Mouse (Mus musculus): ENCODE data around the gene Chp1. TPM values are rescaled to one million over a fixed set of nuclear protein-coding genes. Genes with fewer than 3 reads are reported as not detected.

The Chp1 gene
- polyA plus RNA-seq, 1 experiment = 142 TPM

GRCm38 (mm10) chr2:119546848-119547521, 512 bp upstream of the Chp1 start:
- Histone ChIP-seq H3K4me3 (replicated peaks; ENCODE audit: insufficient read depth, low read depth, low read length) (peak overlapping the region; percentile 71), H3K4me1 (ENCODE audit: control insufficient read depth, insufficient read depth, low read length) (peaks cover 5% of the 10 kb centered on the region; the same call in 1 of the 2 replicates), H3K27me3 (ENCODE audit: control insufficient read depth, insufficient read depth, low read length) (no peaks in the 10 kb centered on the region), H3K27ac (ENCODE audit: insufficient read depth, low read length) (peak overlapping the region; percentile 39)
- WGBS = under 1% methylated on average over 30 of the region's 30 CpGs
- TF ChIP-seq POLR2A (IDR thresholded peaks at IDR 0.05; ENCODE audit: borderline replicate concordance, insufficient read depth, low read length) (no peak), CTCF (IDR thresholded peaks at IDR 0.05; ENCODE audit: borderline replicate concordance, insufficient read depth, low read depth, low read length) (peak; percentile 54; the same call in 1 of the 2 replicates)
- DNase-seq = peak; percentile 72 to 73

DNA sequence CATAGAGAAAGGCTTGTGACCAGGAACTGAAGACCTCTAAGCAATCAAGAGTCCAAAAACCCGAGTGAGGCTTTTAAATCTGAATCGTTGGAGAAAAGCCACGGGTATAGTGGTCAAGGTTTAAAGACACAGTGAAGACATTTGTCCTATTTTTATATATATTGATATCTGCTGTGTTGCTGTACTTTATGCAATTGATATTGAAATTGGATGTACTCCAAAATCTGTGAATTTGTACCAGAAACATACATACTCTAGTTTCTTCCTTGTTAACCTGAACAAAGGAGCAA, 819 bp downstream of the Chp1 start:
- Histone ChIP-seq H3K27me3 (ENCODE audit: control insufficient read depth, insufficient read depth, low read length) (no peaks in the 10 kb centered on the region), H3K4me3 (replicated peaks; ENCODE audit: insufficient read depth, low read depth, low read length) (peak overlapping the region; percentile 78), H3K4me1 (ENCODE audit: control insufficient read depth, insufficient read depth, low read length) (peaks cover 5% of the 10 kb centered on the region; the same call in 1 of the 2 replicates), H3K27ac (ENCODE audit: insufficient read depth, low read length) (no peak overlapping the region)
- TF ChIP-seq POLR2A (IDR thresholded peaks at IDR 0.05; ENCODE audit: borderline replicate concordance, insufficient read depth, low read length) = no peak
- TF ChIP-seq CTCF (IDR thresholded peaks at IDR 0.05; ENCODE audit: borderline replicate concordance, insufficient read depth, low read depth, low read length) = no peak
- peak in 1 of 2 experiments; percentile 8 for DNase-seq
- WGBS = 3% methylated on average over 3 of the region's 3 CpGs

DNA sequence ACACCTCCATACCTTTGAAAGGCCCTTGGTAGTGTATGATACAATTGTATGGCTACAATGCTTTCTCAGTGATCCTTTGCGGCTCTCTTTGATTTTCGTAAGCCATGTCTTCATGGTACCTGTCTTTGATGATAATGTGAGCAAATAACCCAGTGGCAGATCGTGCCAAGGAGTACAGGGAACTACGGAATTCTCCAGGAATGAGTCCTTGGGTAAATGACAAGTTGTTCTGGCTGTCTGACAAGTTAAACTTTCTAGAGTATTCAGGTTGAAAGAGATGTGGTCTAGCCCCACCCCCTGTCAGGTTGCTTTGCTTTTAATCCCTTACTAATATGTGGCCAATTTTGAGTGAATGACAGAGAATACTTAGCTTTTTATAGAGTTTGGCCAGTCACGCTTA, 1.2 kb downstream of the Chp1 start:
- 39% methylated on average over 5 of the region's 5 CpGs for WGBS
- H3K4me1 ChIP-seq (ENCODE audit: control insufficient read depth, insufficient read depth, low read length) = peaks cover 5% of the 10 kb centered on the region; the same call in 1 of the 2 replicates
- peak overlapping the region; percentile 78 for H3K4me3 ChIP-seq (replicated peaks; ENCODE audit: insufficient read depth, low read depth, low read length)
- H3K27ac ChIP-seq (ENCODE audit: insufficient read depth, low read length) = no peak overlapping the region
- no peaks in the 10 kb centered on the region for H3K27me3 ChIP-seq (ENCODE audit: control insufficient read depth, insufficient read depth, low read length)
- DNase-seq = peak in 1 of 2 experiments; percentile 11
- TF ChIP-seq POLR2A (IDR thresholded peaks at IDR 0.05; ENCODE audit: borderline replicate concordance, insufficient read depth, low read length) (no peak), CTCF (IDR thresholded peaks at IDR 0.05; ENCODE audit: borderline replicate concordance, insufficient read depth, low read depth, low read length) (no peak)

GRCm38 (mm10) chr2:119549678-119550077, 2.2 kb downstream of the Chp1 start:
- 50% methylated on average over 2 of the region's 2 CpGs for WGBS
- DNase-seq = no peak
- Histone ChIP-seq H3K4me3 (replicated peaks; ENCODE audit: insufficient read depth, low read depth, low read length) (no peak overlapping the region), H3K27ac (ENCODE audit: insufficient read depth, low read length) (no peak overlapping the region), H3K27me3 (ENCODE audit: control insufficient read depth, insufficient read depth, low read length) (no peaks in the 10 kb centered on the region), H3K4me1 (ENCODE audit: control insufficient read depth, insufficient read depth, low read length) (peaks cover 5% of the 10 kb centered on the region; the same call in 1 of the 2 replicates)
- TF ChIP-seq CTCF (IDR thresholded peaks at IDR 0.05; ENCODE audit: borderline replicate concordance, insufficient read depth, low read depth, low read length) (no peak), POLR2A (IDR thresholded peaks at IDR 0.05; ENCODE audit: borderline replicate concordance, insufficient read depth, low read length) (no peak)

- no peak for DNase-seq
- 88% methylated on average over 3 of the region's 3 CpGs for WGBS
- Histone ChIP-seq H3K4me3 (replicated peaks; ENCODE audit: insufficient read depth, low read depth, low read length) (no peak overlapping the region), H3K27me3 (ENCODE audit: control insufficient read depth, insufficient read depth, low read length) (no peaks in the 10 kb centered on the region), H3K27ac (ENCODE audit: insufficient read depth, low read length) (no peak overlapping the region), H3K4me1 (ENCODE audit: control insufficient read depth, insufficient read depth, low read length) (peaks cover 7% of the 10 kb centered on the region)
- TF ChIP-seq CTCF (IDR thresholded peaks at IDR 0.05; ENCODE audit: borderline replicate concordance, insufficient read depth, low read depth, low read length) (no peak), POLR2A (IDR thresholded peaks at IDR 0.05; ENCODE audit: borderline replicate concordance, insufficient read depth, low read length) (no peak)
Measured at GRCm38 (mm10) chr2:119558039-119558438, 10.5 kb downstream of the Chp1 start.

DNA sequence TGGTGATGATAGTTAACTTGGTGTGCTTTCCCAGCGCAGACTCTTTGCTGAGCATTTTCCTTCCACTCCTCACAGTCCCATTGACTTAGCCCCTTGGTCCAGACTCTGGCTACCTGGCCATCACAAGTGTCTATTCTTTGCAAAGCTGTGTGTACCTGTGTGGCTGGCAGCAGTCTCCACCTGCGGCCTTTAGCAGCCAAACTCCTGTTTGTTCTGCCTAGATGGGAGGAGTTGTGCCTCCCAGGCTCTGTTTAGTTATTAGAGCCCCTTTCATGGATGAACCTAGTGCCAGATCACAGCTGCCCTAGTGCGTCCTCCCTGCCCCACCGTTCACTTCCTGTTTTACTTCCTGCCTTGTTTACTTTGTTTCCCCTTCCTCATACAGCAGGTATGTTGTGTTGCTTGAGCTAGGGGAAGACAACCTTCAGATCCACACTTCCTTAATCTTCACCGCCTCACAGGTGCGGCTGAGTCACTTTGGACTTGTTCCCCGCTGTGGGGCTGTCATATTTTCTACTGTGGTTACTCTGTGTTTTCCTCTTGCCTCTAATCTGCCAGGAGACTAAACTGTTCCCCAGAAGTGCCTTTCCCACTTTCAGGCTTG, 11.3 kb downstream of the Chp1 start:
- TF ChIP-seq CTCF (IDR thresholded peaks at IDR 0.05; ENCODE audit: borderline replicate concordance, insufficient read depth, low read depth, low read length) (no peak), POLR2A (IDR thresholded peaks at IDR 0.05; ENCODE audit: borderline replicate concordance, insufficient read depth, low read length) (no peak)
- peak in 1 of 2 experiments; percentile 35 for DNase-seq
- H3K4me3 ChIP-seq (replicated peaks; ENCODE audit: insufficient read depth, low read depth, low read length) = no peak overlapping the region
- 60% methylated on average over 7 of the region's 7 CpGs for WGBS
- peaks cover 7% of the 10 kb centered on the region for H3K4me1 ChIP-seq (ENCODE audit: control insufficient read depth, insufficient read depth, low read length)
- no peaks in the 10 kb centered on the region for H3K27me3 ChIP-seq (ENCODE audit: control insufficient read depth, insufficient read depth, low read length)
- H3K27ac ChIP-seq (ENCODE audit: insufficient read depth, low read length) = no peak overlapping the region

- WGBS = 90% methylated on average over 3 of the region's 3 CpGs
- Histone ChIP-seq H3K4me1 (ENCODE audit: control insufficient read depth, insufficient read depth, low read length) (peaks cover 7% of the 10 kb centered on the region), H3K27me3 (ENCODE audit: control insufficient read depth, insufficient read depth, low read length) (no peaks in the 10 kb centered on the region), H3K4me3 (replicated peaks; ENCODE audit: insufficient read depth, low read depth, low read length) (no peak overlapping the region), H3K27ac (ENCODE audit: insufficient read depth, low read length) (no peak overlapping the region)
- TF ChIP-seq CTCF (IDR thresholded peaks at IDR 0.05; ENCODE audit: borderline replicate concordance, insufficient read depth, low read depth, low read length) (no peak), POLR2A (IDR thresholded peaks at IDR 0.05; ENCODE audit: borderline replicate concordance, insufficient read depth, low read length) (no peak)
- DNase-seq = no peak
Measured at GRCm38 (mm10) chr2:119561794-119562193, 14.3 kb downstream of the Chp1 start.

GRCm38 (mm10) chr2:119565284-119565683, 17.8 kb downstream of the Chp1 start:
- Histone ChIP-seq H3K27ac (ENCODE audit: insufficient read depth, low read length) (no peak overlapping the region), H3K4me1 (ENCODE audit: control insufficient read depth, insufficient read depth, low read length) (no peaks in the 10 kb centered on the region), H3K4me3 (replicated peaks; ENCODE audit: insufficient read depth, low read depth, low read length) (no peak overlapping the region), H3K27me3 (ENCODE audit: control insufficient read depth, insufficient read depth, low read length) (no peaks in the 10 kb centered on the region)
- no peak for DNase-seq
- WGBS = 93% methylated on average over 4 of the region's 4 CpGs
- TF ChIP-seq CTCF (IDR thresholded peaks at IDR 0.05; ENCODE audit: borderline replicate concordance, insufficient read depth, low read depth, low read length) = no peak
- no peak for TF ChIP-seq POLR2A (IDR thresholded peaks at IDR 0.05; ENCODE audit: borderline replicate concordance, insufficient read depth, low read length)

All from cerebellum, adult 2 months (tissue).